Mouse (Mus musculus): ENCODE data around the gene Akap8. TPM values are rescaled to one million over a fixed set of nuclear protein-coding genes. Genes with fewer than 3 reads are reported as not detected.

The Akap8 gene
- polyA plus RNA-seq, 1 experiment from 2014 or later, result 31.2 TPM

DNA sequence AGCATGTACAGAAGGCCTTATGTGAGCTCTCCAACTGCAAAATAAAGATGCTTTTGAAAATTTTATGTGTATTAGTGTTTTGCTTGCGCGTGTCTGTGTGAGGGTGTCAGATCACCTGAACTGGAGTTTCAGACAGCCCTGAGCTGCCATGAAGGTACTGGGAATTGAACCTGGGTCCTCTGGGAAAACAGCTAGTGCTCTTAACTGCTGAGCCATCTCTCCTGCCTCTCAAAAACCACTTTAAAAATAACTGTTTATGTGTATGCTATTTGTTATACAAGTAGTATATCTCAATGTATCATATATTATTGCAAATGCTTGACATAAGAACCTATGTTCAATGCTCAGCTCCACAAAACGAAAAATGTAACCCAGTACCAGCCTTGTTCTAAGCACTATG is 30.2 kb upstream of the Akap8 start:
- Histone ChIP-seq H3K9me3 (replicated peaks; ENCODE audit: control insufficient read depth, low read length) (no peaks in the 10 kb centered on the region), H3K4me3 (ENCODE audit: low read depth, low read length) (no peak overlapping the region; the same call in 1 of the 2 replicates), H3K9ac (ENCODE audit: low read depth, low read length) (no peak overlapping the region), H3K4me1 (ENCODE audit: control insufficient read depth, low read depth, low read length) (peaks cover 25% of the 10 kb centered on the region), H3K36me3 (ENCODE audit: control insufficient read depth, insufficient read depth) (peaks cover 18% of the 10 kb centered on the region), H3K4me2 (ENCODE audit: low read depth, low read length) (peak overlapping the region; percentile 97), H3K27ac (ENCODE audit: low read length) (no peak overlapping the region), H3K27me3 (ENCODE audit: control insufficient read depth, insufficient read depth, low read depth, low read length) (no peaks in the 10 kb centered on the region)
- WGBS (ENCODE audit: insufficient replicate concordance), result 62% methylated on average over 3 of the region's 3 CpGs
- no peak for ATAC-seq (ENCODE audit: low read depth)

DNA sequence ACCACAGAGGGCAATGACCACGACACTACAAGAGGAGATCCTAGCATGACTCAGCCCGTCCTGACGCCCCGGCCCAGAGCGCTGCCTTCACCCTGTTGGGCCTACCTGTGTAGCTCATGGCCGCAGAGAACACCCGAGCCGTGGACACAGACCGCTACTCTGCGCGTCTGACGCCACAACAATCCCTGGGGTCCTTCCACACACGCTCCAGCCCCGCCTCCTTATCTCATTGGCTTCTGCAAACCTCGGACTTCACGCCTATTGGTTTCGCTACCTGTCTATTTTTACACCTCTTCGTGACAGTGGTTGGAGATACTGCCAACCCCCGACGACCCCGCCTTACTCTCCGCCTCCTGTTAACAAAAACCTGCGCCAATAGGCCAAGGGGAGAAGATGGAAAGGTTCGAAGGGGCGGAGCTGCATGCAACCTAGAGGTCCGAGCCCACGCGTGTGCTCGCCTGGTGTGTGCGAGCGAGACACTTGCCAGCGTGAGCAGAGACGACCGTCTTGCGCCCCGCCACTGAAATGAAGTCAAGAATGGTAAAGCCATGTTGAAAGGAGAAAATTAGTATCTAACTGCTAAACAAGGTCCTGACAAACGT is 29.4 kb upstream of the Akap8 start, which contains the start of gene Akap8l:
TSS of gene Akap8l (minus strand) at position 226 of the 602 bp plus-strand sequence.
- H3K9ac ChIP-seq (ENCODE audit: low read depth, low read length), result peak within 1 kb of the TSS; percentile 73
- under 1% methylated on average over 37 of the region's 37 CpGs for WGBS (ENCODE audit: insufficient replicate concordance)
- H3K27me3 ChIP-seq (ENCODE audit: control insufficient read depth, insufficient read depth, low read depth, low read length), result no peaks in the 10 kb centered on the region
- ATAC-seq (ENCODE audit: low read depth), result peak; percentile 95
- peak within 1 kb of the TSS; percentile 97 for H3K4me2 ChIP-seq (ENCODE audit: low read depth, low read length)
- peak within 1 kb of the TSS; percentile 68 for H3K4me3 ChIP-seq (ENCODE audit: low read depth, low read length)
- no peaks in the 10 kb centered on the region for H3K9me3 ChIP-seq (replicated peaks; ENCODE audit: control insufficient read depth, low read length)
- H3K4me1 ChIP-seq (ENCODE audit: control insufficient read depth, low read depth, low read length), result peaks cover 25% of the 10 kb centered on the region
- peak within 1 kb of the TSS; percentile 87 for H3K27ac ChIP-seq (ENCODE audit: low read length)
- H3K36me3 ChIP-seq (ENCODE audit: control insufficient read depth, insufficient read depth), result peaks cover 11% of the 10 kb centered on the region

DNA sequence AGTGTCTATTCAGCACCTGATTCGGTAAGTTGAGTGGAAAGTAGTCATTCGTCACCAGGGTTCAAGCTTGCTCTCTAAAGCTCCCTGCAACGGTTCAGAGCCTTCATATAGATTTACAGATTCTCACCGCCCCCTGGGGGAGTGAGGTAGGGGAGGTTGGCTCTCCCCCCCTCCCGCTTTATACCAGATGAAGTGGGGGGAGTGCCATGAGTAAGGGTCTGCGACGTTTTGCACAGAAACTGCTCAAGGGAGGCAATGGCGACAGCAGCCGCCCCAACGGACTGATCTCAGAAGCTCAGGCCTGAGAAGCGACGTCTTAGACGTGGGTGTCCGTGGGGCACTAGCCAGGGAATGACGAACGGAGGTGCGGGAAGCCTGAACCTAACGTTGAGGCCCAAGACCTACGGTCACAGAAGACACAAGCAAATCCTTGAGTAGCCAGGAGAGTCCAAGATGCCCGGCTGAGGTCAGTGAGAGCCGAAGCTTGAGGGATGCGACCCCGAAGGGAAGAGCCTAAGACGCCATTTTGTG is 28.9 kb upstream of the Akap8 start:
- Histone ChIP-seq H3K4me3 (ENCODE audit: low read depth, low read length) (peak overlapping the region; percentile 68), H3K36me3 (ENCODE audit: control insufficient read depth, insufficient read depth) (peaks cover 6% of the 10 kb centered on the region), H3K9ac (ENCODE audit: low read depth, low read length) (peak overlapping the region; percentile 73), H3K27me3 (ENCODE audit: control insufficient read depth, insufficient read depth, low read depth, low read length) (no peaks in the 10 kb centered on the region), H3K4me1 (ENCODE audit: control insufficient read depth, low read depth, low read length) (peaks cover 25% of the 10 kb centered on the region), H3K4me2 (ENCODE audit: low read depth, low read length) (peak overlapping the region; percentile 80), H3K9me3 (replicated peaks; ENCODE audit: control insufficient read depth, low read length) (no peaks in the 10 kb centered on the region), H3K27ac (ENCODE audit: low read length) (peak overlapping the region; percentile 87)
- ATAC-seq (ENCODE audit: low read depth), result peak; percentile 7; the same call in 1 of the 2 replicates
- under 1% methylated on average over 24 of the region's 24 CpGs for WGBS (ENCODE audit: insufficient replicate concordance)

DNA sequence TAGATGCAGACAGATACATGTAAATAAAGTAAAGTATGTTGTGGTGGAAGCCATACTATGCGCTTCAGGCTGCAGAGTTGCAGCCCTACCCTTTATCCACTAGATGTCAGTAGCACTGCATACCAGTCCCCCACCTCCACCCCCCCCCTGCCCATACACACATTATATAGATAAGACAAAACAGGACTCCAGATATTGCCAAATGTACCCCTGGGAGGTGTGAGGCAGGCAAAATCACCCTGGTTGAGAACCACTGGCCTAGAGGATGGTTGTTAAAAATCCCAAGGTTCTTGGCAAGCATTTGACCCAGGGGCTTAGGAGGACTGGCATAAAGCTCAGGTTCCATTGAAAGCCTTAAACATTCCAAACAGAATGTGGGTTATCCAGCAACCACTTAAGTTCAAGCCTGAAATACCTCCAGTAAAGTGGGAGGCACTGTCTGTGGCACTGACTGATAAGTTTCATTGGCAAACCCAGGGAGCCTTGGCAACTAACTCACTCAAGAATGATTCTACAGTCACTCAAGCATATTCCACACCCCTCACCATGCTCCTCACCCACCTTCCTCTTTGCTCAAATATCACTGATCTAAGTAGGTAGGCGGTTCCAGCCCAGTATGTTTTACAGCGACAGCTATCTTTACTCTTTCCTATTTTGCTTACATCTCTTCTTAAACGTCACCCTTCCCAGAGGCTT is 28.1 kb upstream of the Akap8 start:
- peak overlapping the region; percentile 87 for H3K27ac ChIP-seq (ENCODE audit: low read length)
- ATAC-seq (ENCODE audit: low read depth), result peak; percentile 33
- peak overlapping the region; percentile 73 for H3K9ac ChIP-seq (ENCODE audit: low read depth, low read length)
- peaks cover 2% of the 10 kb centered on the region; the same call in 1 of the 2 replicates for H3K36me3 ChIP-seq (ENCODE audit: control insufficient read depth, insufficient read depth)
- H3K4me1 ChIP-seq (ENCODE audit: control insufficient read depth, low read depth, low read length), result peaks cover 25% of the 10 kb centered on the region
- H3K4me2 ChIP-seq (ENCODE audit: low read depth, low read length), result peak overlapping the region; percentile 80
- no peaks in the 10 kb centered on the region for H3K9me3 ChIP-seq (replicated peaks; ENCODE audit: control insufficient read depth, low read length)
- 3% methylated on average over 4 of the region's 4 CpGs for WGBS (ENCODE audit: insufficient replicate concordance)
- H3K4me3 ChIP-seq (ENCODE audit: low read depth, low read length), result peak overlapping the region; percentile 68
- H3K27me3 ChIP-seq (ENCODE audit: control insufficient read depth, insufficient read depth, low read depth, low read length), result no peaks in the 10 kb centered on the region

DNA sequence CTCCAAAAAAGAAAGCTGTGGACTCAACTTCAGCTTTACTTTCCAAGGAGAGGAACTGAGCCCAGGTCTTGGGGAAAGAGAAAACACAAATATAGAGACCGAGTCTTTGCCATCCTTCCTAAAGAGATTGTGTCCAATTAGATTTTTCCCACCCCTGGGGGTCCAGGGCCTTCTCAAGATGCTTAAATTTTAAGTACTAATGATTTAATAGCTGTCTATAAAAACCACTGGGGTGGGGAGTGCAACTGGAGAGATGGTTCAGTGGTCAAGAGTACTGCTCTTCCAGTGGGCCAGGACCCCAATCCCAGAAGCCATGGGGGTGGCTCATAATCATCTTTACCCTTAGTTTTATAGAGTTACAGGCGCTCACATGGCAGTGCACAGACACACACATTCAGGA is 27.4 kb upstream of the Akap8 start:
- peak overlapping the region; percentile 68 for H3K4me3 ChIP-seq (ENCODE audit: low read depth, low read length)
- H3K9ac ChIP-seq (ENCODE audit: low read depth, low read length), result no peak overlapping the region; the same call in 1 of the 2 replicates

DNA sequence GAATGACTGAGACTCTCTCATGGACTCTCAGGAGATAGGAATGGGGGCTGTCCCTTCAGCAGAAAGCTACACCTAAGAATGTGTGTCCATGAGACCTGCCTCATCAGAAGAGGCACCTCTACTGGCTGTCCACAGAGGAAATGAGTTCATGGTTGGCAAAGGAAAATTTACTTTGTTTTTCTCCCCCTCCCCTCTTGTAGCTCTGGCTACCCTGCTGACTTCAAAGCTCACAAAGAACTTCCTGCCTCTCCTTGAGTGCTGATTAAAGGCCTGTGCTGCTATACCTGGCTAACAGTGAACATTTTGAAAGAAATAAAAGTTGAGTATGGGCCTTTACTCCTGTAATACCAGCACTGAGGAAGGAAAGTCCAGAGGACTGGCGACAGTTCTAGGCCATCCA is 20.1 kb upstream of the Akap8 start:
- Histone ChIP-seq H3K27ac (ENCODE audit: low read length) (no peak overlapping the region), H3K36me3 (ENCODE audit: control insufficient read depth, insufficient read depth) (peaks cover 15% of the 10 kb centered on the region), H3K4me2 (ENCODE audit: low read depth, low read length) (no peak overlapping the region), H3K9ac (ENCODE audit: low read depth, low read length) (no peak overlapping the region), H3K4me1 (ENCODE audit: control insufficient read depth, low read depth, low read length) (no peaks in the 10 kb centered on the region), H3K9me3 (replicated peaks; ENCODE audit: control insufficient read depth, low read length) (no peaks in the 10 kb centered on the region), H3K27me3 (ENCODE audit: control insufficient read depth, insufficient read depth, low read depth, low read length) (no peaks in the 10 kb centered on the region), H3K4me3 (ENCODE audit: low read depth, low read length) (no peak overlapping the region)
- ATAC-seq (ENCODE audit: low read depth), result no peak
- WGBS (ENCODE audit: insufficient replicate concordance), result 71% methylated on average over 1 of the region's 1 CpGs

More for the DNA sequence above, 27.4 kb upstream of the Akap8 start:
- WGBS (ENCODE audit: insufficient replicate concordance), result 81% methylated on average over 2 of the region's 2 CpGs
- ATAC-seq (ENCODE audit: low read depth), result no peak
- Histone ChIP-seq H3K4me2 (ENCODE audit: low read depth, low read length) (peak overlapping the region; percentile 80), H3K9me3 (replicated peaks; ENCODE audit: control insufficient read depth, low read length) (no peaks in the 10 kb centered on the region), H3K27ac (ENCODE audit: low read length) (no peak overlapping the region), H3K4me1 (ENCODE audit: control insufficient read depth, low read depth, low read length) (peaks cover 25% of the 10 kb centered on the region), H3K27me3 (ENCODE audit: control insufficient read depth, insufficient read depth, low read depth, low read length) (no peaks in the 10 kb centered on the region), H3K36me3 (ENCODE audit: control insufficient read depth, insufficient read depth) (peaks cover 2% of the 10 kb centered on the region)

DNA sequence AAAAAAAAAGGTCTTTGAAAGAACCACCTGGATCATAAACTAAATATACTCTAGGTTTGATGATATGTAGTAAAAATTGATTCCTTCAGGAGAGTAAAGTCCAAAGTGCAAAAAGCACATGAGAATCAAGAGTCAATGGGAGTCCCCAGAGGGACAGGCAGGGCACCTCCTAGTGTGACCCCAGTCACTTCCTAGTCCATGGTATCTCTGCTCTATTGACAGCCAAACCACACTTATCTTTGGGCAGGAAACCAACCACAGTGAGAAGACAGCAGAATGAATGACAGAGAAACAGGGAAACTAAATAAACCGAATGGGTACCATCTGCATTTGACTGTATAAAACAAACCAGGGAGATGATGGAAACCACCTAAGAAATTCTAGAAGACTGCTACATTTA is 19.1 kb upstream of the Akap8 start:
- Histone ChIP-seq H3K27me3 (ENCODE audit: control insufficient read depth, insufficient read depth, low read depth, low read length) (no peaks in the 10 kb centered on the region), H3K4me2 (ENCODE audit: low read depth, low read length) (no peak overlapping the region), H3K4me3 (ENCODE audit: low read depth, low read length) (no peak overlapping the region), H3K4me1 (ENCODE audit: control insufficient read depth, low read depth, low read length) (no peaks in the 10 kb centered on the region), H3K27ac (ENCODE audit: low read length) (no peak overlapping the region), H3K9ac (ENCODE audit: low read depth, low read length) (no peak overlapping the region), H3K36me3 (ENCODE audit: control insufficient read depth, insufficient read depth) (peaks cover 23% of the 10 kb centered on the region), H3K9me3 (replicated peaks; ENCODE audit: control insufficient read depth, low read length) (no peaks in the 10 kb centered on the region)
- 13% methylated on average over 1 of the region's 1 CpGs for WGBS (ENCODE audit: insufficient replicate concordance)
- ATAC-seq (ENCODE audit: low read depth), result no peak

DNA sequence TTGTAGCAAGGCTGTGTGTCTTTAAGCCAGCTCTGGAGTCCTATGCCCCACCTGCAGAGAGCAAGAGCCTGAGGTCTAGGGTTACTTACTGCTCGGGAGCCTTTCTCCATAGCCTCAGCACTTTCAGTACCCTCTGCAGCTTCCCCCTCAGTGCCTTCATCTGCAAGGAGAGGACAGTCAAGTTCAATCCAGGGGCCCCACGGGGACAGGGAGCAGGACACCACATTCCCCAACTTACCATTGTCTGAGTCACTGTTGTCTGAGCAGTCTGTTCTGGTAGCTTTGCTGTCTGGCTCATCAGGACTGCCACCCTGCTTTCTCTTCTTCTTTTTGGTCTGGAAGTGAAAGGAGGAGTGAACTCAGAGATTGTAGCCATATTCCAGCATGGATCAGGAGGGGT is 14.8 kb upstream of the Akap8 start:
- no peak overlapping the region for H3K4me2 ChIP-seq (ENCODE audit: low read depth, low read length)
- H3K36me3 ChIP-seq (ENCODE audit: control insufficient read depth, insufficient read depth), result peaks cover 59% of the 10 kb centered on the region
- ATAC-seq (ENCODE audit: low read depth), result no peak
- 56% methylated on average over 2 of the region's 2 CpGs for WGBS (ENCODE audit: insufficient replicate concordance)
- H3K9ac ChIP-seq (ENCODE audit: low read depth, low read length), result no peak overlapping the region
- no peaks in the 10 kb centered on the region for H3K27me3 ChIP-seq (ENCODE audit: control insufficient read depth, insufficient read depth, low read depth, low read length)
- H3K9me3 ChIP-seq (replicated peaks; ENCODE audit: control insufficient read depth, low read length), result no peaks in the 10 kb centered on the region
- no peak overlapping the region for H3K27ac ChIP-seq (ENCODE audit: low read length)
- H3K4me3 ChIP-seq (ENCODE audit: low read depth, low read length), result no peak overlapping the region
- no peaks in the 10 kb centered on the region for H3K4me1 ChIP-seq (ENCODE audit: control insufficient read depth, low read depth, low read length)

DNA sequence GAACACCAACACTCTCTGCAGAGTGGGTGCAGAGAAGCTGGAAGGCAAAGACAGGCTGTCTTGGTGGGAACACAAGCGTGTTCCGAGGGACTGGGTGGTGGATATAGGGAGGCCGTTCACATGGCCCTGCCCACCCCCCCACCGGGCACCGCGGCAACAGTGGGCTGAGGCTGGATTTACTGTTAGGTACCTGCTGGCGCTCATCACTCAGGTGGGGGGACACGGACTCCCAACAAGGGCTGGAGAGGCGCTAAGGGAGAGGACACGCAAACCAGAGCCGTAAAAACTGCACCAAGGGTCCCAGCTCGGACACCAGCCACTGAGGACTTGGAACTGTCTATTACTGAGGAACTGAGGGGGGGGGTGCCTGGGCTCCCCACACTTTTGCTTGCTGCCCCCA is 13.9 kb upstream of the Akap8 start:
- no peak overlapping the region for H3K9ac ChIP-seq (ENCODE audit: low read depth, low read length)
- no peaks in the 10 kb centered on the region for H3K9me3 ChIP-seq (replicated peaks; ENCODE audit: control insufficient read depth, low read length)
- H3K27me3 ChIP-seq (ENCODE audit: control insufficient read depth, insufficient read depth, low read depth, low read length), result no peaks in the 10 kb centered on the region
- no peak for ATAC-seq (ENCODE audit: low read depth)
- peaks cover 63% of the 10 kb centered on the region for H3K36me3 ChIP-seq (ENCODE audit: control insufficient read depth, insufficient read depth)
- H3K27ac ChIP-seq (ENCODE audit: low read length), result no peak overlapping the region
- H3K4me3 ChIP-seq (ENCODE audit: low read depth, low read length), result no peak overlapping the region
- 86% methylated on average over 11 of the region's 12 CpGs for WGBS (ENCODE audit: insufficient replicate concordance)
- no peaks in the 10 kb centered on the region for H3K4me1 ChIP-seq (ENCODE audit: control insufficient read depth, low read depth, low read length)
- H3K4me2 ChIP-seq (ENCODE audit: low read depth, low read length), result no peak overlapping the region
